Mouse (Mus musculus) ovary, postnatal 36 days (tissue): ENCODE results near the gene Tfb1m.

Experiments
- DNase-seq: peaks from one replicate; pipeline ENCODE4 v3.0.0; 2022; ENCODE audit warnings: low spot score, mixed read lengths

Gene Tfb1m

DNA sequence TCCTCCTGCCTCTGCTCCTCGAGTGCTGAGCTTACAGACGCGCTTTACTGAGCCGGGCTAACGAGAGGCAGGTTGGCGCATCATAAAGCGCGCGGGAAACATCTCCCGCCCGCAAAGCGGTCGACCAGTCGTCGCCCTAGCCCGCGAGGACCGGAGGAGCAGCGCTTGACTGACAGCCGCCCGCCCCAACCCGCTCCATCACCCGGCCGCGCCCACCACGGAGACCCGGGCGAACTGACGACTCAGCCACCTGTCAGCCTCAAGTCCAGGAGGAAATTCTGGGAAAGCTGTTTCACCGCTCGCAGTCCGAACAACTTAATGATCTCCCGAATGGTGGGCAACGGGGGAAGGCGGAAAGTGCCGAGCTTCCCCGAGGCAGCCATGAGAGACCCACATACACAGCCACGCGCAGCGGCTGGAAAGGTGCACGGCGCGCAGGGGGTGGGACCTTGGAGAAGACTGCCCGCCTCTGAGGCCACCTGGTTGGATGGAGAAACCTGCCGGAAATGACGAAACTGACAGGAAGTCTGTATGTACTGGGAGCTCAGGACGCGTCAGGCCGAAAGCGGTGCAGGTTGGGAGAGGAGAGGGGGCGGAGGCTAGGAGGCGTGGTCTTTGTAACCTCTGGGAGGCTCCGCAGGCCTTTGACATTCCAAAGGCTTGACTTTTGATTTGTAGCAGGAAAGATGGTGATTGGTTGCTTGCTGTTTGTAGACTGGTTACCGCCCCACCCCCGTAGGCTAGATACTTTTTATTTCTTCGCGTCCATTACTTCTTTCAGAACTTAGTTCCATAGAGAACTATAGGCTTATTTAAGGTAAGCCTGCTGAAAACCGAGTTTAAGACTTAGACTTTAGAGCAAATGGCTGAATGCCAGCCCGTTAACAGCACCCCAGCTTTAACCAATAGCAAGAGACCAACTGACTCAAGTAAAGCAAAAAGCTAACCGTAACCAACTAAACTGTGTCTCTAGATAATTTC is at the start of gene Tfb1m:
Gene Tfb1m, minus strand, starts transcription at position 451 of the 981 bp plus-strand sequence.
- DNase-seq = peak; percentile 93

DNA sequence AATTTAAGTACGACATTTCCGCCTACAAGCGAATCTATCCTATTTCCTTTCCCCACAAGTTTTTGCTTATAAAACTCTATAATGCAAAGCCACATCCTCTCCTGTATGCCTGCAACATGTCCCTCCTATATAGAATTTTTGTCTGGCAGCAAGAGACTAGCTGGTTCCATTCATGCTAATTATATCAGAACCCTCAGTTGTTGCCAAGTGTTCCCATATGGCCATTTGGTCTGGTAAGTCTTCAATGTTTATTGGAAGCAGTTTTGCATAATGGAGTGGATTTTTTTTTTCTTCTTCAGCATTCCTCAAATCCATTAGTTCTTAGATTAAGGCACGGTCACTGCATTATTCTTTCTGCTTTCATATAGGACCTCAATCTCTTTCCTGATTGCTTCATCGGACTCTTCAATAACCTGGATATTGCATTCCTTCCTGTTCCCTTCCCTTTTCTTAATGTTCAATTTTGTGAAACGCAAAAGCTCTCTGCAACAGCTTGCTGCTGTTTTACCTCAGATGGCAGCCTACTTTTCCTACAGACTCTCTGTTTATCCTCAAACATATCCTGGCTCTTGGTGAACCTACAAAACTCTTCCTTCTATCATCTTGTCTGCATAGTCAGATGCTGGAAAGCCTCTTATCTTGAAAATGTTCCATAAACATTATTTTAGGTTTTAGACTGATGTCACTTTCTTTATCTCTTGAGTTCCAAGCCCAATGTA is 45.5 kb upstream of the Tfb1m start:
- DNase-seq = no peak

DNA sequence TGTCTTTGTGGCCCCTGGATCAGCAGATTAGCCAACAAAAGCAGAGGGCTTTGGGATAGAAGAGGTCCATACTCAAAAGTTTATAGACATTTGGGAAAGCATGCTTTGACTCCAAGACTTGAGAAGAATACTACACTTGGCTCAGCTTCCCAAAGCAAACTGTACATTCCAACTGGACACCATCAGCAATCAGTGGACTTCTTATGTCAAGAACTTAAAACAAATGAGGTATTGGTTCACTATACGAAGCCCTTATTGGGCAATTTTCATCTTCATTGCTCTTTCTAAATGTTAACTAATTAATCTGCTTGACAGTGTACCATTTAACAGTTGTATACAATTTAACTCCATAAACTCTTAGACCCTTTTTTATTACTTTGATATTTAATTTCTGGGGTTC is 40.8 kb upstream of the Tfb1m start:
- DNase-seq = no peak

DNA sequence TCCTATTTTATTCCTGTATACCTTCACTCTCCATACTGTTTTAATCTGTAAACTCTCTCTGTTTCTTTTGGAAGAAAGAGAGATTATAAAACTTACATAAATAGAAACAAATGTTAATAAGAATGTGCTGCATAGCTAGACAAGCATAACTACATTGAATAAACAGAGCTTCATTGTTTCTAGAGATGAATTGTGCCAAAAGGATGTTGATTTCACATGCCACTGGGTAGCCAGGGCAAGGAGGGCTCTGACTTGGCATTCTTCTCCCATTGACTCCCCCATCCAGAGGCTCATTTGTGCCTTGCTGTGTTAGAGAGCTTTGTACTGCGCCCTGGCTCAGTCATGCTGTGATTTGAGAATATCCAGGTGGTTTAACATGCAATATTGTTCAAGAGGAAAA is 40.3 kb upstream of the Tfb1m start:
- no peak for DNase-seq

DNA sequence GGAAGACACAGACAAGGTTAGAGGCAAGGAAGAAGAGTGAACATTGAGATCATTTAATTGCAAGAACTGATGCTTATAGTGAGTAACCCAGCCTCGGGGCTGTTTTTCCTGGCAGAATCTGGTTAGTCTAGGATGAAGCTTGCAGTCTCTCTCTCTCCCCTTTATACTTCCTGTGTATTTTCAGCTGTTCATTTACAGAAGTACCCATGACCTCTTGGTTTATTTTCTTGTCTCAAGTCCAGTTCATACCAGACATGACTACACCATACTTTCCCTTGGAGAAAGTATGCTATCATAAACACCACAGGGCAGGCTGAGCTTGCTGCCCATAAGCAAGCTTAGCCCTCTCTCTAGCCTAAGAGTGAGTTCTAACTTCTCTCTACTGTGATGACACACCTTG is 39.5 kb upstream of the Tfb1m start:
- no peak for DNase-seq

DNA sequence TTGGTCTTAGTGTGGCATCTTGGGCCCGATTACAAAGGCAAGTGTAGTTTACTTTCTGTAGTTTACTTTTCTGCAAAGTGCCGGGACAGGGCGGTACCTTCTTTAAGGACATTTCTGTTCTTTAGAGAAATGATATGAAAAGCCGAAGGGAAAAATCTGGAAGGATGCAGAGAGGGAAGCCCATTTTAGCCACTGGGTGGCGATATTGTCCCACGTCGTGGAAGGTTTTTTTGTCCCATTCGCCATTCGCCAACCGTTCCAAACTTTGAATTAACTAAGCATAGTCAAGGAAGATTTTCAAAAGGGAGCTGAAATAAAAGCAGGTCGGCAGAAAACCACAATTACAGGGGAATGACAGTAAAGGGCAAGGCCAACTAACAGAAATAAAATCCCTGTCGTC is 13.3 kb upstream of the Tfb1m start:
- DNase-seq = peak; percentile 69

DNA sequence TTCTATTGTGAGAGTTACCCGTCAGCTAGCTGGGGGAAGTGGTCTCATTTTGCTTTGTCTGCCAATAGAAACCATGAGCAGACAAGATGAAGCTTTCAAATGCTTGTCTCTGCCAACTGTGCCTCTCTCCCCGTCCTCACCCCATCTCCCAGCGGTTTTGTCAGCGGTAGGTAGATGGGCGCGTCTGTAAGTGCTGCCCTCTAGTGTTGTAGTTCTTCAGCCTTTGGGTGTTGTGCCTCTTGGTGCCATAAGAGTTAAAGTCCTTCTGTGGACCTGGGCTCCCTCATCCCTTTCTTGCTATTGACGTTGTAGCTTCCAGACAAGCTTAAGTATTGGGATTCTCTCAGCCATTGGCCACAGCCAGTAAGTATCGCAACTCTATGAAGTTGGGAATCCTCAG is 4.8 kb upstream of the Tfb1m start:
- no peak for DNase-seq

DNA sequence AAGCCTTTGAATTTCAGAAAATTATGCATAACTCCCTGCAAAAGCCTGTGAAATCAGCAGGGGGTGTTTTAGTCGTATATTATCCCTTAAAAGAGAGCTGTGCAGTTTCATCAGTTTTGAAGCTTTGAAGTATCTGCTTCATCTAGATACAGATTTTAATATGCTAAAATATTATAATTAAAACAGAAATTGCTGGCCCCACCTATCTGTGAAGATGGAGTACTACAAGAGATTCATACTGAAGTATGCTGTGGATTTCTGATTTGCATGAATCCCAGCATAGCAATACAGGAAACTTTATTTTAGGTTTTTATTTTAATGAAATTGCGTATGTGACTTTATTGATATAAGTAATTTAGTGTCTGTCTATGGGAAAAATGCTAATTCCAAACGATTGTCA is 3.0 kb upstream of the Tfb1m start:
- no peak for DNase-seq

DNA sequence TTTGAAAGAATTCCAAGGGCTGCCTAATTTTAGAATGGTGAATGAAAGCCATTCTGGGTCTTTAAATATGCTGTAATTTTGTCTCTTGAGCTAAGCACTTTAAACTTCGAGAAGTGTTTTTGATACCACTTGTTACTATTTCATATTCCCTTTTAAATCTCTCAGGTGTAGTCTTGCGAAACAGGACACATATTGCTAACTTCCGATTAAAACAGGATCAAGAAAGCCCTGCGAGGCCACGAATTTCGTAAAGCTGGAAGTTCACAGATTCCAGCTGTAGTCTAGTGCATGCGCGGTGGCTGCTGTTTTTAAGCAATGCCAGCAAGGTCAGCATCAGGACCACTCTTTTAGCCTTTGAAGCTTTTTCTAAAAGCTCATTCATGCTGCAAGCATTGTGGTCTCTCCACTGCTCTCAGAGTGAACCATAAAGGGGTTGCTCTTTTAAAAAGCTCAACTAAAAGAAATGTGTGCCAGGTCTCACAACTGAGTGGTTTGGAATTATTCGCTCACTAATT is 832 bp upstream of the Tfb1m start:
- DNase-seq = no peak

DNA sequence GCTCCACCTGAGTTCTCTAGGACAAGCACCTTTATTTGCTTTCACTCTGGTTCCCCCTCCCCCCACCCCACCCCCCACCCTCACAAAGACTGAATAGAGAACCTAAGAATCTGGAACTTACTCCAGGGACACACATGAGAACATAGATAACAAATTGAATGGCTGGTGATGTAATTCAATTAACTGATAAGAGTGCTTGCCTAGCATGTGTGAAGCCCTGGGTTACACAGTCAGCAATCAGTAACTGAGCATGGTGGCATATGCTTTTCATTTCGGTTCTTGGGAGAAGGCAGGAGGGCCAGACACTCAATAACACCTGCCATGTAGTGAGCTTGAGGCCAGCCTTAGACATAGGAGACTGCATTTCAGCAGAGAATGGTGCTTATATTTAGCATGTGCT is 1.3 kb downstream of the Tfb1m start:
- DNase-seq = no peak

DNA sequence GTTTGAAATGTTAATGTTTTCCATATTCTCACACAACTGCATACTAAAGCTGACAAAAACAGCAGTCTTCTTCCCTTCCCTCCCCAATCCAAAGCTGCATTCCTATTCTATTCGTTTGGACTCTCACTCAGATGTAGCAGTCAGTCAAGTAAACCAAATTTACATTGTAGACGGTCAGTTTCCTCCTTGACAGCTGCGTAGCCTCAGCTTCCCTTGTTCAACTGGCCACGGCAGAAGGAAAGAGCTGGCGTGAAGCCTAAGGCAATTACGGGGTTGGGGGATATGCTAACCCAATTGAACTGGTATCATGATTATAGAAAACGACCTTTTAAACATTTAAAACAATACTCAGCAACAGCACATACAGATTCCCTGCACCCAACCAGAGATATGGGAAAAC is 9.9 kb downstream of the Tfb1m start:
- DNase-seq = no peak

DNA sequence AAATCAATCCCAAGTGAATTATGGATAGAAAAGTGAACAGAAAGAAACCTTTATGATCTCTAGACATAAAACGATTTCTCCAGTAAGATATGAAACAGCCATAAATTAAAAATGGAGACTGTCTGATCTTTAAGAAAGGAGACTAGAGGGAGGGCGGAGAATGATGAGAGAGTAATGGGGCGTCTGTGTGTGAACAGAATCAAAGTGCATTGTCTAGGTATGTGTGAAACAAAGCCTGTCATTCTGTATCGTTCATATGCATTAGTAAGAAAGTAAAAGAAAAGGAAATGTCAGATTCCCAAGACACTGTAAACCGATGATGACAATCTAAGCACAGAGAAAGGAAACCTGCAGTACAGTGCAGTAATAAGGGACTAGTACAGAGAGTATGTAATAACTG is 16.5 kb downstream of the Tfb1m start:
- DNase-seq = no peak

DNA sequence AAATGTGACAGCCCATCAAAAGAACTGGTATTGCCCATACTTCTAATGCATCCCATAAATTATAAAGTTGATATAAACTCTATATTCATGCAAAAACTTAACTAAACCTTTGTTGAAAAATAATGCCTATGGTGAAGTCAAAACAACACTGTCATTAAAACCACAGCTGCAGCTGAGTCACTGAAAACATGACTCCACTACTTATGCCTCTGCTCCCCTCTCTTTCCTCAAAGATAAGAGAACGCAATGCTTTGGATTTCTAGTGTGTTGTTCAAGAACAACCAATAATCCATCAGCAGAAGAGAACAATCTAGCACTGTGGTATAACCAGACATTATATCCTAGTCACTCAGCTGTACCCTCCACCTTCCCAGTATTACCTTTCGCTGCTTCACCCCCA is 17.3 kb downstream of the Tfb1m start:
- no peak for DNase-seq

DNA sequence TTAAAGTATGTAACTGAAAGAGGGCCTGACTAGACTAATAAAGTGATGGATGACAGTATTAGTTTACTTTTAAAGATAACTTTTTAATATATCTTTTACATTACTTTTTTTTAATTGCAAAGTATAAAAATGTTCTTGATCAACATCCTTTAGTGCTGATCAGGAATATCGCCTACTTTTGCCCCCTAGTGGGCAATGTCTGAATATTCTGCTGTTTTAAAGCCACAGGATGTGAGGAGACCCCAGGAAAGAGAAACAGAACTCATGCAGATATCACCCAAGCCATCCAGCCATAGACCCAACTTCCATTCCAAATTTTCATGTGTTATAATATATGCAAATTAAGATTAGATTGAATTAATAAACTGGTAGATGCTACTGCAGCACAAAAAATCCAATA is 24.2 kb downstream of the Tfb1m start:
- DNase-seq = no peak

DNA sequence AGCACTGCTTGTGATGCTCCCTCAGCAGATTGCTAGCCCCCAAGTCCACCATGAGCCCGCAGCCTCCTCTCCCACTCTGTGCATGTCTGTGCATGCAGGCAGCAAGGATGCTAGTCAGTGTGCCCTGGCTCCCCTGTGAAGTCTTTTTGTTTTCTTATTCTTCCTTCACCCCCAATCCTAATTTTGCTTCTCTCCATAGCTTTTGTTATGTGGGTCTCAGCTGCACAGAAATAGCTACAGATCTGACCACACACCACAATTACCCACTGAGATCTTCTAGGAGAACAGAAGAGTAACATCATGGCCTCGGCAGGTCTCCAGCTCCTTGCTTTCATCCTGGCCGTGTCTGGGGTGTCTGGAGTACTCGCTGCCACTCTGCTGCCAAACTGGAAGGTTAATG is 25.3 kb downstream of the Tfb1m start, which contains the start of gene Cldn20:
Gene Cldn20, plus strand, starts transcription at position 301 of the 400 bp plus-strand sequence.
- no peak for DNase-seq

DNA sequence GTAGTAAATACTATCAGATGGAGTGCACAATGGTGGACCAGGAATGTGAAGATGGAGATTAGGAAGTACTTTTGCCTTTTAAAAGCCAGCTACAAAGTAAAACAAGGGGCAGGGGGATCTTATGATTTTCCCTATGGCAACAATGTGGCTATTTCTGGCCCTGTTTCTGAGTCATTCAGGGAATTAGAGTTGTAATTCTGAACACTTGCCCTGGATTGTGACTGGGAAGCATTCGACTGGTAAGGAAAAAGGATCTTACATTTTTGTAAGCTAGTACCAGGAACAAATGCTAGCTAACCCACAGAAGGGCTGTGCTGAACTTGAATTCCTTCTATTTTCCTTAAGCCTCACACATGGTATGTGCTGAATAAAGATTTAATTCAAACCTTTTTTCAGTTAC is 25.9 kb downstream of the Tfb1m start:
- no peak for DNase-seq

DNA sequence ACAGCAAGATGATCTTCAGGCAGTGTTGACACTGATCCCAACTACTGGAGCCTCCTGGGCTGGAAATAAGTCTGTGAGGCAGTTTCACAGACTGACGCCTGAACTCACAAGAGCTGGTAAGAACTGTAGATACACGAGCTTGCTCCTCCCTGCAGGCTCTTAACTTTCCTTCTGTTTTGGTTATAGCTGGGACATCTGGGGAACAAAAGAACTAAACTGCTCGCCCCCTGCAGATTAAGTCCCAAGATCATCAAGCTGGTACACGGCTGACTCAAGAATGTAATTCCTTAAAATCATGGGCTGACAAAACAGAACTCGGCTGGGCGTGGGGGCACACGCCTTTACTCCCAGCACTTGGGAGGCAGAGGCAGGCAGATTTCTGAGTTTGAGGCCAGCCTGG is 27.0 kb downstream of the Tfb1m start:
- DNase-seq = no peak

DNA sequence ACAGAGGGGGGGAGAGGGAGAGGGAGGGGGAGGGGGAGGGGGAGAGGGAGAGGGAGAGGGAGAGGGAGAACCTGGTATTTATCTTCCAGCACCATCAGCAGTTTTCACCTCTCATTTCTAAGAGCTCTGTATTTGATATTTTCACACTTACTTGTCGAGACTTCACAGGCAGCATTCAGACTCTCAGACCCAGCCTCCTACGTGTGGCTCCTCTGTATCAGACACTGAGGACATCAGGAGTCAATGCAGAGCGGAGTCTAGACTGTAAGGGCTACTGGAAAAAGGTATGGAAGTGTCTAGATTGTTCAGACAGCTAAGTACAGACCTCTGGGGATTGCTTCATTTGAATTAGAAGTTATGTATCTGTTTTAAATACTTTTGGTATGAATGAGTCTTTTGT is 28.1 kb downstream of the Tfb1m start:
- no peak for DNase-seq

DNA sequence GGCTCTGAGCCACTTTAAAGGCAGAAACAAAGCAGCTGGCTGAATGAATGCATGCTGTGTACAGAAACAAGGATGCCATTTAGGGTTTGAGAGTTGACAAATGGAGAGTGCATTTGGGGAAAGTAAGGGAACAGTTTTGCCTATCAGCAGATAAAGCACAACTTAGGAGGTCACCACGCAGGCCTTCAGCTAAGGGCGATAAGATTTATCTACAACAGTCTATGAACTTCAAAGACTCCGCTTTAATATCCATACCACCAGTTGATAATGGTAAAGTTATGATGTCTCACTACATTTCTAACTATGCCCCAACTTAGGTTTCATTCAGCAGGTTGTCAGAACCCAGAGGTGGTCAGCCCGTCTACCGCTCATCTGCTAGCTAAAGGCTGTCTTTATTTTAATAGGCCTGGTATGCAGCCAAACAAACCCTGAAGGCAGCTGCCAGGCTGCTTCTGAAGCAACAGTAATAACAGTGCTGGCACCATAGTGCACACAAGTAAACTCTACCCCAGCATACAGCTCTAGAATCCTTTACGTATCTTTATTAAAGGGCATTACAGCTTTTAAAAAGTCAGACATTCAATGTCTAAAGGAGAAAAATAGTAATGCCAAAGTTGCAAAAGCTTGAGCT is 29.6 kb downstream of the Tfb1m start:
- no peak for DNase-seq

DNA sequence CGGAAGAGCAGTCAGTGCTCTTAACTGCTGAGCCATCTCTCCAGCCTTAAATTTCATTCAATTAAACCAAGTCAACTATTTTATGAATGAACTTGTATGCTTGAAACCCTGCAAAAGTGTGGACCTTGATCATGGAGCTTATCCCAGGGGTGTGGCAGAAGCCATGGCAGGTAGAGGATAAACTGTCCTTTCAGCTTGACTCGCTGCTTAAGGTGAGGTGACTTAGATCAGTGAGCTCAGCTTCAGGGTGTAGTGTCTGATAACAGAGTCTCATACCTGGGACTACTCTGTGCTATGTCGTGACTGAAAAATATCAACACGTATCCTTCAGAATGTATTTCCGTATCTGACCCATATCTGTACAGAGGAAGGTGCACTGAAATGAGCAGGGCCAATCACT is 37.2 kb downstream of the Tfb1m start:
- no peak for DNase-seq

DNA sequence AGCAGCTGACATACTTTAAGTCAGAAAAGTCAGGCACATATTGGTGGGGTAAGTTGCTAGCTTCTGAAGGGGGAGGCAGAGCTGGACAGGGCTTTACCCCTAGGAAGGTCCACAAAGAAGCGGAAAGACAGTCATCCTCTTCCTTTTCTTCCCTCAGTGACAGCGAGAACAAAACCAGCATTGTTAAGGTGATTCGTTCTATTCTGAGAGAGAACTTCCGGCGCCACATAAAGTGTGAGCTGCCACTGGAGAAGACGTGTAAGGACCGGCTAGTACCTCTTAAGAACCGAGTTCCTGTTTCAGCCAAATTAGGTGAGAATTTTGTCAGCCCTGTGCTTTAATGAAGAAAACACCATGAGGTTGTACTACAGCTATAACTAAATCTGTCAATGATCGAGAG is 41.2 kb downstream of the Tfb1m start:
- no peak for DNase-seq

DNA sequence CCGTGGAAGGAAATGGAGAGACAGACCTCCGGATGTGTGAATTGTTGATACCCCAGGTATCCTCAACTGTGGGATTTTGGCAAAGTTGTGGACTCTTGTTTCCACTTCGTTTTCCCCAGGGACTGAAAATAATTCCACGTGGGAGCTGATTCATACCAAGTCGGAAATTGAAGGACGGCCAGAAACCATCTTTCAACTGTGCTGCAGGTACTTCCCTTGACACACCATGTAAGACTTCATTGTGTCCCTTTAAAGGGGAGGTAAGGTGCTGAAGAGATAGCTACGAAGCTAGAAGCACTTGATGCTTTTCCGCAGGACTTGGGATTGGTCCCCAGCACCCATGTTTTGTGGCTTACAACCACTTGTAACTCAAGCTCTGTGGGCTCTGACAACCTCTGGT is 41.7 kb downstream of the Tfb1m start:
- DNase-seq = no peak

DNA sequence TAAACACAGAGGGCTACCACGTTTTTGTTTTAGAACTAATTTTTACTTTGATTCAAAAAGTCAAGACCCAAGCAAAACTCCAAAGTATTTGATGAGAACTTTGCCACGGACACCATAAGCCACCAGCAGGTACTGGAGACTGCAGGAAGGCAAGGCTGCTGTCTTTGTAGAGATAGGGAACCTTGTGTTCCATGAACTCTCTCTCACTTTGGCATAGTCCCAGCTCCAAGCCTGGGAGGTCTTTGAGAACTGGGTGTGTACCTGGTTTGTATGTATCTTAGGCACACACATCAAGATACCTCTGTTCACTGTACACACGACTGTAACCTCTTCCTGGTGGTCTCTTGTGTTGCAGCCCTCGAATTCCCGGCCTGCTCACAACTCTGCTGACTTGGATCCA is 43.3 kb downstream of the Tfb1m start:
- no peak for DNase-seq
